Mouse (Mus musculus): ENCODE data around the gene Edaradd. TPM values are rescaled to one million over a fixed set of nuclear protein-coding genes. Genes with fewer than 3 reads are reported as not detected.

Gene Edaradd
- polyA plus RNA-seq (2012; rRNA removed) = 0.10 and 0.27 TPM in 2 replicates

DNA sequence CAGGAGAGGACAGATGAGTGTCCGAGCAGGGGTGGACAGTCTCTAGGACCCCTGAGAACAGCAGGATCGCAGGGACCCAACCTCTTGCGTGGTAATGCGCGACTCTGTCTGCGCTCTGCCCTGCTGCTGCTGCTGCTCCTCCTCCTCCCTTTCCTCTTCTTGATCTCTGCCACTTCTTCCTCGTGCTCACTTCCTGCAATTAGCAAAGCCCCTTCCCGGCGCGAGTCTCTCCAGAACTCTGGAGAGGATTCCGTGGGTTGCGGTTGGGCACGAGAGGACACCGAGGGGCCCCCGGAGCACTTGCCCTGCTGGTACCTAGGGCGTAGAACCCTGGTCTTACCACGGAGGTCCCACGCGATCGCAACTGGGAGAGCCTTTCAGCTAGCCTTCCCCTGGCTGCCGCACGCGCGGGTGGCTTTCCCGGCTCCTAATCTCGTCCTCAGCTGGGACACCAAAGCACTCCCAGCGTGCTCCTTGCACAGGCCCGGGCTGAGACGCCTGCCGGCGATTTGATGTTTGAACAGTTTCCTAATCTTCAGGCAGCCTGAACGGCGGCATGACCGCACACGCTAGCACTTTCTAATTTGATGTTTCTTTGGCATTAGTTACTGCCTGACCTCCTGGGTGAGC, at the start of gene Edaradd:
Gene Edaradd, minus strand, starts transcription at position 484 of the 630 bp plus-strand sequence.

DNA sequence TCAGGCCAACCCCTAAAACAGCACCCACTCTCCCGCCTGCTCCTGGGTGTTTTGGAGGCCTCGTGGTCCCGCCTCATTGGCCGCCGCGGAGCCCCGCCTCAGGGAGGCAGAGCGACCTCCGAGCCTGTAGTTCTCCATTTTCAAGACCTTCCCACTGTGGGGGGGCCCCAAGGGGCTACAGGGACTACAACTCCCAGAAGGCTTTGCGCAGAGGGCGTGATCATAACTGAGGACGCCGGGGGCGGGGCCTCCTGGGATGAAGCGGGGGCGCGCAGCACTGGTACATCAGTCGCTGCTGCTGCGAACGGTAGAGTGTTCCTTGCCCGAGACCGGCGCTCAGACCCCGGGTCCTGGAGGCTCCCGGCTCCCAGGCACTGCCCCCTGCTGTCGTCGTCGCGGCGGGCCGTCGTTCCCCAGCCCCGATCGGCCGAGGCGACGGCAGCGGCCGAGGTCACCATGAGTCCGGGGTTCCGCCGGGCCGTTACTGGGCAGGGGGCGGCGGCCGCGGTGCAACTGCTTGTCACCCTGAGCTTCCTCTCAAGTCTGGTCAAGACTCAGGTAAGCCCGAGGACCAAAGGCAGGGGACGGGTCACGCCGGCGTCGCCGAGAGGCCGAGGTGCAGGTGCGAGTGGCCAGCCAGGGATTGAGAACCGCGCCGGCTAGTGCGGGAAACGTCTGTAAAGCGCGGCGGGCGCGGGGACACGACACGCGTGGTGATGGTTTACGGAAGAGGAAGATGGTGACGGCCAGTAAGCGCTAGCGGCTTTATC, 45.6 kb upstream of the Edaradd start, which contains the start of gene Ero1lb:
Gene Ero1lb, plus strand, starts transcription at position 254 of the 770 bp plus-strand sequence.

GRCm38 (mm10) chr13:12464844-12465243, 55.4 kb downstream of the Edaradd start, which contains the start of gene Lgals8:
Gene Lgals8, minus strand, starts transcription at chr13:12464944.

Other genes with a start within 250 kb of the Edaradd start
- 5.3 and 7.0 TPM in 2 replicates for gene Actn2, start 179.7 kb downstream of the Edaradd start, polyA plus RNA-seq (2012; rRNA removed)
- 14.3 and 20.6 TPM in 2 replicates for gene Heatr1, start 125.4 kb downstream of the Edaradd start, polyA plus RNA-seq (2012; rRNA removed)
- gene Lgals8, start 55.5 kb downstream of the Edaradd start, polyA plus RNA-seq (2012; rRNA removed) = 14.7 and 16.1 TPM in 2 replicates
- 3.3 and 4.8 TPM in 2 replicates for gene Ero1lb, start 45.4 kb upstream of the Edaradd start, polyA plus RNA-seq (2012; rRNA removed)

Data from colon, adult 2 months (tissue).